Mouse (Mus musculus) cerebellum, adult 18-20 months (tissue): ENCODE measurements at regions not wholly inside any gene's neighbourhood (a gene's known extent, or its start where the extent isn't known, plus 50 kb on each side); places are given as distances from the start of the nearest gene placed in this dataset.
"Not testable (repeated sequence)": the region's sequence is repeated elsewhere in the genome, so short reads cannot be mapped to it uniquely, and the experiment has no call there.

ENCODE experiments used
- DNase-seq, 2 experiments: peaks; one replicate each; pipeline ENCODE4 v3.0.0; 2021

DNA sequence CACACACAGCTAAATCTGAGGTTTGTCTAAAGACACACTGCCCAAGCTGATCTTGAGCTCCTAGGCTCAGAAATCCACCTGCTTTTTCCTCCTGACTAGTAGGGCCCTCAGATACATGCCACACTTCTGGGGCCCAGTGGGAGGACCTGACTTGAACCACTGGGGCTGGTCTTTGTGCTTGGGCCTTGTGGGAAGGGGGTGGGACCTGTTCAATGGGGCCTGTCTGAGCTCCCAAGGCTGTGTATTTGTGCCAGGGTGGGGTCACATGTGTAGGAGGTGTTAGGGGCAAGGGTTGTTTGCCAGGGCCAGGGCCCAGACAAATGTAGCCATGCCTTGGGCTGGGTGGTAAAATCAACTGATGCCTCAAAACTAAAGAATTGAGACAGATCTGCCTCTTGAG lies 56.8 kb downstream of the Gm8765 start:
- not testable (repeated sequence) for DNase-seq

DNA sequence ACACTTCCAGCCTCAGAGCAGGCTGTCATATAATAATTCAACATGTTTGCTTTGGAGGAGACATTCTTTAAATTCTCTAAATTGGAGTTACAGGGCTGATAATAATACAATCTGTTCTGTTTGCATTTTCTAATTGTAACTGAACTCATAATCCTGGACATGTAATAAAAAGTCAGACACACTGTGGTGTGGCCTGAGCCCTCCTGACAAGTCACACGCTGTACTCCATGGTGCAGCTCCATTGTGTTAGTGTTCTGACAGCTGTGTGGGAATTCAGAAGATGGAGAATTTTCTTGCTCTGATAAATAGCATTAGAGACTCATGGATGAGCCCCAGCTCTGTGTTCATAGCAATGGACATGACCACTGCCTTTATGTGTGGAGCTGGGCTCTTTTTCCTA lies 58.2 kb downstream of the Gm8765 start:
- DNase-seq, result not testable (repeated sequence)

DNA sequence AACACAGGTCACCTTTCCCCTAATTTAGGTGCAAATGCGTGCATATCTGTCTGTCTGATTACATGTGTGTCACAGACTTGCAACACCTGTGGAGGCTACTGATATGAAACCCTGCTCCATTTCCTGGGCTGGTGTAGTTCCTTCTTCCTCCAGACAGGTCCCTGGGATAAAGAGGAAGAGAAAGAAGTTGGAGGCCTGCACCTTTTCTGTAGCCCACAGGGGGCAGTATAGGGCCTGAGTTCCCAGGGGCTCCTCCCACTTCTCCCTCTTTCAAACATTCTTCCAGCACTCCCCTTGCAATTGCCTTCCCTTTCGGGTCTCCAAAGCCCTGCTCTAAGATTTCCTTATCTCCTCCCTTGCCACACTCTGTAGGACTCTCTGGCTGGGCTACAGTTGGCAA lies 66.5 kb downstream of the Gm8765 start:
- no peak for DNase-seq

DNA sequence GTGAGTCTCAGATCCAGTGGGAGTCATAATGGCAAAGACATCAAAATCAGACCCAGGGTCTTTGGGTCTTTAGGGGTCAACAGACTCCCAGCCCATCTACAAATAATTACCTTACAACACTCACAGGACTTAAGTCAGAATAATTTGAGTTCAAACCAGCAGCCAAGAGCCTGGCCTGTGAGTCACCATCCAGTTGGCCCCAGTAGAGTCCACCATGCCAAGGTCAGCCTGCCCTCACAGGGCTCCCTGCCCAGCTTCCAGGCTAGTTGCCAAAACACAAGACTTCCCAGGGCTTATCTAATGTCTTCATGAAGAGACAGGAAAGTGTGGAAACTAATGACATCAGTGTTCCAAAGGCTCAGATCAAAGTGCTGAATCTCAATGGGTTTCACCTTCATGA lies 81.9 kb downstream of the Gm8765 start:
- DNase-seq, result not testable (repeated sequence)

DNA sequence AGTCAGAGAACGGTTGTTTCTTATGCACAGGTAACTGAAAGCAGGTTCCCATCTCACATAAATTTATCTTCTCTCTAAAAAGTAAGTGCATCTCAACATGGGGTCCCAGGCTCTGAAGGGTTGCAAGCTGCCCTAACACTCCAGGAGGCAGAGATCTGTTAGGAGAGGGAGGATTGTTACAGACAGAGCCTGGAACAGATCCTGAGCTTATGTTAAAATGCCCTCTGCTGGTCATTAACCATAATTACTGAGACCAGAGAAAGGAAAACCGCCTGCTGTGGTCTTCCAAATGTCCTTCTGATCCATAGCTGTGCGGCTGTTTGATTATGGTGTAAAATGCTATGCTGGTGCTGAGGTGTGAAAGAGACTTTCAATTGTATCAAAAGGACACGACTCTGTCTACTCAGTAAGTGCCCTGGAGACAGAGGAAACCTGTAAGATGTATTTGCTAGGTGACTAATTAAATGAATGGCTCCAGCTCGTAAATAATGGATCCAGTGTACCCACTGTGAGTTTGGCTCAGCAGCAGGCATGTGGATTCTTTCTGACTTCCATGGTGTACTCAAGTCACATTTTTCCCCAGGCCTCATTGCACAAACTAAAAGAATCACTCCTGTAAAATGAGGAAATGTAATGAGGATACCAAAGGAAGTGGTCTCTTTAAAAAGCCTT lies 131.9 kb downstream of the Gm8765 start:
- DNase-seq, result peak in 1 of 2 experiments; percentile 2
